Mouse (Mus musculus): Measurements from ENCODE around the gene Tmem189.

DNA sequence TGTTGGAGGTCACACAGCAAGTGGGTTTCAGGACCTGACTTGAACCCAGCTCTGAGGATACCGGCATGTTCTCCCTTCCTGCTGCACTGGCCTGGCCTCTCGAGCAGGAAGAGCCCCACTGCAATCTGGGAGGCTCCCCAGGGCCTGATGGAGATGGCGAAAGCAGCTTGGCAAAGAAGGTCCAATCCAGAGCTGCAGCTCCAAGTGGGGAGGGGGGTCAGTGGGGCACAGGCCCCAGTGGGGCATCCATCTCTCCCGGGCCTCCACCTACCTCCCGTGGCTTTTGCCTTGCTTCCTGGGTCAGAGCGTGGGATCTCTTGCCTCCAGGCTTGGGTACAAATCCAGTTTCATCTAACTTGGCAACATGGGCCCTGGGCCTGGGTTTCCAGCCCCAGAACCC, 12.5 kb upstream of the Tmem189 start:
- TF ChIP-seq CTCF (IDR thresholded peaks at IDR 0.05) (no peak), EP300 (IDR thresholded peaks at IDR 0.05) (no peak)
